Mouse (Mus musculus) central nervous system, embryonic 14 days (tissue): ENCODE results near the gene Lcn5. TPM values are rescaled to one million over a fixed set of nuclear protein-coding genes. Genes with fewer than 3 reads are reported as not detected.

Experiments
- polyA plus RNA-seq: library from polyadenylated mRNA; depleted of rRNA; stranded (reverse); fragments of >200 nt; gene quantifications from 2 replicates; pipeline ENCODE4 v1.2.3, GENCODE M21; 2012; rRNA removed

Lcn5 gene
- not detected in 2 replicates for polyA plus RNA-seq

DNA sequence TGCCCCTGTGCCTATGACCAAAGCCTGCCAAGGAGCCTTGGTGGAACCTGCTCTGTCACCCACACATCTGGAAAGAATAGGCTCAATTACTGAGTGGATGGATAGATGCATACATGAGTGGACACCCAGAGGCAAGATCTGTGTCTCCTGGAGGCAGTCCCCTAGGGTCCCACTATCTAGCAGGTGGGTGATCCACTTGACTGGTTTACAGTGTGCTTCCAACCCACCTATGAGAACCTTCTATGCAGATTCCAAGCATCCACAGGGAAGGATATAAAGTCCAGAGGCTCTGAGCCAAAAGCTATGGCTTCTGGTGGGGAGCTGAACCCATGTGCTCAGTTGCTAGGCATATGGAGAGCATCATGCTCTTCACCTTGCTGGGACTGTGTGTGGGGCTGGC is at the start of gene Lcn5:
TSS of gene Lcn5 (plus strand) at position 301 of the 400 bp plus-strand sequence.

DNA sequence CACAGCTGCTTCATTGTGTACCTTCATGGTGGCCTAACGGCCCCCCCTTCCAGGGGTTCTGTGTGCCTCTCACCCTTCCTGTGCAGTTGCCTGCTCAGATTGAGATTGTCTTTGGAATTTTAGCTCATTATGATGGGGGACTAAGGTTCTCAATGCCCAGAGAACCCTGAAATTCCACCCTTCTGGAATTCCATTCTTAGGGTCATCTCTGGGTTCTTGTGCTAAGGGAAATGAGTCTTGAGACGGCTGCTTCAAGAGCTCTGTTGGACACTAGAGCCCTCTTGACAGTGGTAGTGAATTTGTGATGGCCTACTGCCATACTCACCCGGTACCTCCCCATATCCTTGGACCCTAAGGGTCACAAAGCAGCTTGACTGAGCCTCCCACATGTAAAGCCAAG is 40.2 kb upstream of the Lcn5 start, which contains the start of gene Ccdc183:
TSS of gene Ccdc183 (minus strand) at position 101 of the 400 bp plus-strand sequence.

DNA sequence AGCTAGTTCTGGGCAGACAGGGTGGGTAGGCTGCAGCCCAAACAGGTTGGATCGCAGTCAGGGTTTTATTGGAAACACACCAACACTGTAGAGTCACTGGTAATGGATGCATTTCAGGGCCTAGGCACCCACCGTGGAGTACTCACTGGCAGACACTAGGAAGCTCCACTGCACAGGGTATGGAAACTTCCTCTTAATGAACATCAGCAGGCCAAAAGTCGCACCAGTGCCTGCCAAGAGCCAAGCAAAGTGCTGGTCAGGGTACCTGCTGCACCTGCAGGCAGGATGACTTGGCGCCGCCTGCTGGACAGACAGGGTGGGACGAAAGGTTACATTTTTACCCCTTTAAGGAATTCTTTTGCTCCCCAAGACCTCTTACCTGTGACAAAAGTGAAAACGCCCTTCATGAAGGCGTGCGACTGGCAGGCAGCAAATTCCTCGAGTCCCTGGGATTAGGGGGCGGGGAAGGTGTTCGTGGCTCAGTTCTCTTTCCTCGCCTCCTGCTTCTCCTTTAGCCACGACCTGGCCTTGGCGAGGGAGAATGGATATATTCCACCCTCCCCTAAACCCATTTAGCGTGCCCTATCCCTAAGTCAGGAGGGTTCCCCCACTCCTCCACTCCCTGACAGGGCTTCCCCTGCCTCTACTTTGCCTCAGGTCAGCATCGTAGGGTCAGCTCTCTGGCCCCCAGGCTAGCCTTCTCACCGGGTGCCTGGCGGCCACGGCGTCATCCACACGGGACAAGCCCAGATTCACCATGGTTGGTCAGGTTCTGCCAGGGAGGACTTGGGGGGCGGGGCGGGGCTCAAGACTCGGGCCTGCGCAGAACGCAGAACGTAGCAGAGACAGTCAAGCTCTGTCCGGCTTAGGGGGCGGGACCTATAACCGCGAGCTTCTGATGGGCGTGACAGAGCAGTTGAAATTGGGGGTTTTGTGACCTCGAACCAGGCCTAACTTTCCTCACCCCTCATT is 36.2 kb upstream of the Lcn5 start, which contains the start of gene Tmem141:
TSS of gene Tmem141 (minus strand) at position 777 of the 972 bp plus-strand sequence.

DNA sequence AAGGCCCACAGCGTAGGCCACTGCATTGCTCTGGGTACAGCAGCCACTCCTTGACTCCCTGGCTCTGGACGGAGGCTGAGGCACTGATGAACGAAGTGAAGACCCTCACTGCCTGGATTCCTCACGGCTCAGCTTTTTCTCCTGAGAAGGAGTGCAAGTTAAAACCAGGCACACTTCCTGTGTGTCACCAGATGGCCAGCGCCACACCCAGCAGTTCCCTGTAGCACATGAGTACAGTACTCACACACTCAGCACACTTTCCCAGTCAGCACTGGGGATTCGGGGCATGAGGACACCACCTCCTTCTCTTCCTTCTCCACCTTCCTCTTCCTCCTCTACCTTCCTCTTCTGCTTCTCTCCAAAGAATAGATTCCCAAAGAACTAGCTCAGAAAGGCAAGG is 29.9 kb upstream of the Lcn5 start, which contains the start of gene Fcna:
TSS of gene Fcna (minus strand) at position 220 of the 400 bp plus-strand sequence.

DNA sequence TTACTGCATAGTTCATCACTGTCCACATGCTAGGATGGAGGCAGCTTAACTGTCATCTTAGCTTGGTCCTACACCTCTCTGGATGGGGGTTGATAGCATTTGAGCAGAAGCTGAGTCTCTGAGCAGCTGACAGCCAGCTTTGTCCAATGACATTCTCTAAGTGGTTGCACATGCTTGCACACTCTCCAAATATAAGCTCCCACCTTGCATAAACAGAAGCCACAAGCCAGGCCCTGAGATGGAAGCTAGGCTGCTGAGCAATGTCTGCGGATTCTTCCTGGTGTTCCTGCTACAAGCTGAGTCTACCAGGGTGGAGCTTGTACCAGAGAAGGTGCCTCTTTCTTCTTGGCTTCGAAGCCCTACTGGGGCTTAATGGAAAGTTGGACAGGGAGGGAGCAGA is 4.8 kb upstream of the Lcn5 start, which contains the start of gene Lcn8:
TSS of gene Lcn8 (plus strand) at position 219 of the 400 bp plus-strand sequence.

DNA sequence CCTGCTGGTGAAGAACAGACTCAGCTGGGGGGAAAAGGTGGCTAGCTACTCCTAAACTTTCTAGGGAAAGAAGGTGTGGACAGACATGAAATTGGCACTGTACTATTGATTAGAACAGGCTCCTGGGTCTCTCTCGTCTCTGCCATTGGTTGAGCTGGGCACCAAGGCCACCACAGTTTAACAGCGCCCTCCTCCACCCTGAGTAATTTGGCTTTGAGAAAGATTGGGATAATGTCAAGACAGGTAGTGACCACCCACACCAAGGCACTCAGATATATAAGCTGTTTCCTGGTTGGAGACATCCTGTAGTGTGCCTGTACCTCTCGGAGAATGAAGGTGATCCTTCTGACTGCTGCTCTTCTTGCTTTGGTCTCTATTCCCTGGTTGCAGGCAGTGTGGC is 18.7 kb downstream of the Lcn5 start, which contains the start of gene Lcn6:
TSS of gene Lcn6 (plus strand) at position 301 of the 400 bp plus-strand sequence.

DNA sequence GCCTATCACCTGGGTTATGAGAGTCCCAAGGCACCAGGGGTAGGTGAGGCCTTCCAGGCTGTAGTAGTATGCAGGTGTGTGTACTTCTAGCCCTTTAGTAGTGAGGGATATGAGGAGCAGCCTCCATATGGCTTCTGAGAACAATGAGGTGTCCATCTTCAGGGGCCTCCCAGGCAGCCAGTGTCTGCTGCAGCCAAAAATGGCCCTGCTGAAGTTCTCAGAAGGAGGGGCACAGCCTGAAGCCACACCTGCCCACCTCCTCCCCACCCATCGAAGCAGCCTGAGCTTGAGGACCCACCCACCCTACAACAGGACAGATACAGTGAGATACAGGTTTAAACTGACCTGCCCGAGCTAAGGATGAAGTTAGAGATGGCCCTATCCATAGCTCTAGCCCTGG is 24.7 kb downstream of the Lcn5 start, which contains the start of gene Lcn10:
TSS of gene Lcn10 (plus strand) at position 301 of the 400 bp plus-strand sequence.

DNA sequence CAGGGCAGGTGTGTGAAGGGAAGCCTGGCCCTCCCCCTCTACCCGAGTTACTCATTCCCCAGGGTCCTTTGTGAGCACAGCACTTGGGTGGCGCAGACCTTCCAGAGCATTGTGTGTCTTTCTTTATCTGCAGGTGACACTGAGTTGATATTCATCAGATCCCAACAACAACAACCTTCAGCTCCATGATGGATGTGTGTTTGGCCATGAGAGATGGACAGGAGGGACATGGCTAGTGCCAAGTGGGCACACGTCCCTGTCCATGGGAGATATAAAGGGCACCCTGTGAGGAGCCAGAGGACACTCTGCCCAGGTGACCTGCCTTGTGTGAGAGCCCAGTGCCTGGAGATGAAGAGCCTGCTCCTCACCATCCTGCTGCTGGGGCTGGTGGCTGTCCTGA is 42.0 kb downstream of the Lcn5 start, which contains the start of gene Obp2a:
TSS of gene Obp2a (plus strand) at position 301 of the 400 bp plus-strand sequence.

DNA sequence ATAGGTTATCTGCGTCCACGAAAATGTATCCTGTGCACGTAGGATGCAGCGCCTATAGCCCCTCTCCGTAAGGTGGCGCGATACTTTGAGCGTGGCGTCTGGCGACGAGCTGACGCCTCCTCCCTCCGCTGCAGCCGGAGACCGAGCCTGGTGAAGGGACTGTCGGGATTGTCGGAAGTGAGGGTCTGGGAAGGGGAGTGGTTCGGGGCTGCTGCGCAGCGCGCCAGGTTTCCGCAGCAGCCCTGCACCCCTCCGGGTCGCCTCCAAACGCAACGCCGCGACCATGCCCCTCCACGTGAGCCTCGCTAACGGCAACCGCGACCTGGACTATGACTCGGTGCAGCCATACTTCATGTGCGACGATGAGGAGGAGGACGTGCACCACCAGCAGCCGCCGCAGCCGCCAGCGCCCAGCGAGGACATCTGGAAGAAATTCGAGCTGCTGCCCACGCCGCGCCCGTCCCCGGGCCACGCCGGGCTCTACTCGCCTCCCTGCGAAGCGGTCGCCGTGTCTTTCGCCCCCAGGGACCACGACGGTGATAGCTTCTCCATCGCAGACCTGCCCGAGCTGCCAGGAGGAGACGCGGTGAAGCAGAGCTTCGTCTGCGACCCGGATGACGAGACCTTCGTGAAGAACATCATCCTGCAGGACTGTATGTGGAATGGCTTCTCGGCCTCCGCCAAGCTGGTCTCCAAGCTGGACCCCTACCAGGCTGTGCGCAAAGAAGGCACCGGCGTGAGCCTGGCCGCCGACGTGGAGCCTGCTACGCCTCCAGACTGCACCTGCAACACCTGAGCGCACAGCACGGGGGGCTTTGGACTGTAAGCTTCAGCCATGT is 49.1 kb downstream of the Lcn5 start, which contains the start of gene Bmyc:
TSS of gene Bmyc (plus strand) at position 97 of the 839 bp plus-strand sequence.

Other genes with a start within 250 kb of the Lcn5 start
- 0.39 and 0.44 TPM in 2 replicates for gene Fut7, start 234.7 kb upstream of the Lcn5 start, polyA plus RNA-seq
- gene Abca2, start 229.2 kb upstream of the Lcn5 start, polyA plus RNA-seq: 43.4 and 48.8 TPM in 2 replicates
- gene Clic3, start 201.1 kb upstream of the Lcn5 start, polyA plus RNA-seq: 0.74 and 1.3 TPM in 2 replicates
- 122 and 124 TPM in 2 replicates for gene Paxx, start 196.9 kb upstream of the Lcn5 start, polyA plus RNA-seq
- 65.0 and 127 TPM in 2 replicates for gene Ptgds, start 187.9 kb upstream of the Lcn5 start, polyA plus RNA-seq
- not detected in 2 replicates for gene Lcn12, start 164.0 kb upstream of the Lcn5 start, polyA plus RNA-seq
- 37.4 and 43.7 TPM in 2 replicates for gene Fbxw5, start 157.2 kb upstream of the Lcn5 start, polyA plus RNA-seq
- gene C8g, start 156.2 kb upstream of the Lcn5 start, polyA plus RNA-seq: 3.2 and 4.1 TPM in 2 replicates
- 13.1 and 14.5 TPM in 2 replicates for gene Traf2, start 111.0 kb upstream of the Lcn5 start, polyA plus RNA-seq
- 199 and 206 TPM in 2 replicates for gene Edf1, start 100.1 kb upstream of the Lcn5 start, polyA plus RNA-seq
- gene Mamdc4, start 83.1 kb upstream of the Lcn5 start, polyA plus RNA-seq: 6.3 and 6.6 TPM in 2 replicates
- gene Phpt1, start 82.7 kb upstream of the Lcn5 start, polyA plus RNA-seq: 181 and 195 TPM in 2 replicates
- gene Ajm1, start 76.2 kb upstream of the Lcn5 start, polyA plus RNA-seq: 15.8 and 18.1 TPM in 2 replicates
- gene Rabl6, start 49.4 kb upstream of the Lcn5 start, polyA plus RNA-seq: 83.7 and 90.9 TPM in 2 replicates
- gene Ccdc183, start 40.3 kb upstream of the Lcn5 start, polyA plus RNA-seq: 0.01 TPM in 1 of 2 replicates, not detected in the other
- 27.9 and 35.4 TPM in 2 replicates for gene Tmem141, start 35.9 kb upstream of the Lcn5 start, polyA plus RNA-seq
- gene Fcna, start 29.9 kb upstream of the Lcn5 start, polyA plus RNA-seq: 1.1 TPM in 2 replicates
- gene Lcn8, start 4.8 kb upstream of the Lcn5 start, polyA plus RNA-seq: not detected in 2 replicates
- not detected in 2 replicates for gene Lcn6, start 18.8 kb downstream of the Lcn5 start, polyA plus RNA-seq
- not detected in 2 replicates for gene Lcn10, start 24.8 kb downstream of the Lcn5 start, polyA plus RNA-seq
- not detected in 2 replicates for gene Obp2a, start 42.1 kb downstream of the Lcn5 start, polyA plus RNA-seq
- gene Bmyc, start 48.8 kb downstream of the Lcn5 start, polyA plus RNA-seq: 70.7 and 77.4 TPM in 2 replicates
- gene Obp2b, start 79.1 kb downstream of the Lcn5 start, polyA plus RNA-seq: not detected in 2 replicates
- gene Lcn3, start 107.6 kb downstream of the Lcn5 start, polyA plus RNA-seq: not detected in 2 replicates
- gene Lcn11, start 119.1 kb downstream of the Lcn5 start, polyA plus RNA-seq: not detected in 2 replicates
- gene Gm13539, start 124.3 kb downstream of the Lcn5 start, polyA plus RNA-seq: not detected in 2 replicates
- gene Glt6d1, start 157.9 kb downstream of the Lcn5 start, polyA plus RNA-seq: not detected in 2 replicates
- gene Lcn9, start 165.2 kb downstream of the Lcn5 start, polyA plus RNA-seq: not detected in 2 replicates
- gene Sohlh1, start 189.3 kb downstream of the Lcn5 start, polyA plus RNA-seq: not detected in 2 replicates
- gene Kcnt1, start 205.8 kb downstream of the Lcn5 start, polyA plus RNA-seq: 50.7 and 54.5 TPM in 2 replicates